Mouse (Mus musculus): Measurements from ENCODE around the gene Gsg1. TPM values are rescaled to one million over a fixed set of nuclear protein-coding genes. Genes with fewer than 3 reads are reported as not detected.

Gene Gsg1
- polyA plus RNA-seq, 1 experiment from 2014 or later, result 2.1 TPM

- no peak overlapping the region for H3K4me3 ChIP-seq (replicated peaks)
- no peak overlapping the region for H3K4me2 ChIP-seq (replicated peaks)
- H3K27me3 ChIP-seq, result no peaks in the 10 kb centered on the region
- H3K4me1 ChIP-seq, result no peaks in the 10 kb centered on the region
- H3K9ac ChIP-seq, result no peak overlapping the region
- no peak overlapping the region for H3K27ac ChIP-seq (replicated peaks)
- H3K36me3 ChIP-seq, result no peaks in the 10 kb centered on the region
- 94% methylated on average over 6 of the region's 6 CpGs for WGBS
- ATAC-seq (ENCODE audit: insufficient number of reproducible peaks, low FRiP score, low TSS enrichment, low read depth), result no peak
- H3K9me3 ChIP-seq (replicated peaks), result no peaks in the 10 kb centered on the region
These were observed 6.3 kb upstream of the Gsg1 start for GRCm38 (mm10) chr6:135260435-135260834.

- Histone ChIP-seq H3K27me3 (no peaks in the 10 kb centered on the region), H3K27ac (replicated peaks) (peak overlapping the region; percentile 86), H3K4me2 (replicated peaks) (peak overlapping the region; percentile 40), H3K9ac (no peak overlapping the region), H3K4me1 (peaks cover 35% of the 10 kb centered on the region), H3K9me3 (replicated peaks) (no peaks in the 10 kb centered on the region), H3K4me3 (replicated peaks) (peak overlapping the region; percentile 16; the same call in 1 of the 2 replicates), H3K36me3 (no peaks in the 10 kb centered on the region)
- WGBS, result 6% methylated on average over 16 of the region's 16 CpGs
- ATAC-seq (ENCODE audit: insufficient number of reproducible peaks, low FRiP score, low TSS enrichment, low read depth), result peak; percentile 69; the same call in 1 of the 2 replicates
These were observed 1.4 kb downstream of the Gsg1 start for GRCm38 (mm10) chr6:135252728-135253077.

- peak; percentile 8; the same call in 1 of the 2 replicates for ATAC-seq (ENCODE audit: insufficient number of reproducible peaks, low FRiP score, low TSS enrichment, low read depth)
- Histone ChIP-seq H3K27me3 (no peaks in the 10 kb centered on the region), H3K4me1 (peaks cover 35% of the 10 kb centered on the region), H3K9ac (no peak overlapping the region), H3K4me2 (replicated peaks) (peak overlapping the region; percentile 40), H3K9me3 (replicated peaks) (no peaks in the 10 kb centered on the region), H3K4me3 (replicated peaks) (peak overlapping the region; percentile 16; the same call in 1 of the 2 replicates), H3K27ac (replicated peaks) (peak overlapping the region; percentile 86), H3K36me3 (no peaks in the 10 kb centered on the region)
- WGBS, result 44% methylated on average over 24 of the region's 24 CpGs
These were observed 2.1 kb downstream of the Gsg1 start for GRCm38 (mm10) chr6:135251849-135252727.

- 54% methylated on average over 19 of the region's 19 CpGs for WGBS
- H3K9ac ChIP-seq, result no peak overlapping the region
- H3K9me3 ChIP-seq (replicated peaks), result no peaks in the 10 kb centered on the region
- ATAC-seq (ENCODE audit: insufficient number of reproducible peaks, low FRiP score, low TSS enrichment, low read depth), result no peak
- peak overlapping the region; percentile 86 for H3K27ac ChIP-seq (replicated peaks)
- H3K4me3 ChIP-seq (replicated peaks), result no peak overlapping the region
- no peaks in the 10 kb centered on the region for H3K27me3 ChIP-seq
- no peak overlapping the region for H3K4me2 ChIP-seq (replicated peaks)
- peaks cover 35% of the 10 kb centered on the region for H3K4me1 ChIP-seq
- H3K36me3 ChIP-seq, result no peaks in the 10 kb centered on the region
These were observed 3.0 kb downstream of the Gsg1 start for GRCm38 (mm10) chr6:135250926-135251699.

- H3K9me3 ChIP-seq (replicated peaks), result no peaks in the 10 kb centered on the region
- H3K36me3 ChIP-seq, result no peaks in the 10 kb centered on the region
- ATAC-seq (ENCODE audit: insufficient number of reproducible peaks, low FRiP score, low TSS enrichment, low read depth), result peak; percentile 86
- no peak overlapping the region for H3K4me3 ChIP-seq (replicated peaks)
- H3K27ac ChIP-seq (replicated peaks), result peak overlapping the region; percentile 86
- H3K27me3 ChIP-seq, result no peaks in the 10 kb centered on the region
- peaks cover 35% of the 10 kb centered on the region for H3K4me1 ChIP-seq
- WGBS, result 9% methylated on average over 19 of the region's 19 CpGs
- H3K9ac ChIP-seq, result no peak overlapping the region
- H3K4me2 ChIP-seq (replicated peaks), result peak overlapping the region; percentile 39
These were observed 4.2 kb downstream of the Gsg1 start for GRCm38 (mm10) chr6:135249846-135250531.

- Histone ChIP-seq H3K36me3 (no peaks in the 10 kb centered on the region), H3K27ac (replicated peaks) (no peak overlapping the region), H3K9me3 (replicated peaks) (no peaks in the 10 kb centered on the region), H3K27me3 (no peaks in the 10 kb centered on the region), H3K4me2 (replicated peaks) (no peak overlapping the region), H3K4me1 (peaks cover 30% of the 10 kb centered on the region), H3K4me3 (replicated peaks) (no peak overlapping the region), H3K9ac (no peak overlapping the region)
- ATAC-seq (ENCODE audit: insufficient number of reproducible peaks, low FRiP score, low TSS enrichment, low read depth), result no peak
- WGBS, result 56% methylated on average over 6 of the region's 6 CpGs
These were observed 6.3 kb downstream of the Gsg1 start for GRCm38 (mm10) chr6:135247861-135248260.

GRCm38 (mm10) chr6:135245586-135245985, 8.6 kb downstream of the Gsg1 start:
- no peak overlapping the region for H3K4me3 ChIP-seq (replicated peaks)
- H3K4me2 ChIP-seq (replicated peaks), result no peak overlapping the region
- no peak overlapping the region for H3K27ac ChIP-seq (replicated peaks)
- no peaks in the 10 kb centered on the region for H3K36me3 ChIP-seq
- WGBS, result 64% methylated on average over 8 of the region's 8 CpGs
- no peak for ATAC-seq (ENCODE audit: insufficient number of reproducible peaks, low FRiP score, low TSS enrichment, low read depth)
- H3K9ac ChIP-seq, result no peak overlapping the region
- H3K9me3 ChIP-seq (replicated peaks), result no peaks in the 10 kb centered on the region
- peaks cover 8% of the 10 kb centered on the region for H3K4me1 ChIP-seq
- no peaks in the 10 kb centered on the region for H3K27me3 ChIP-seq

- H3K27me3 ChIP-seq, result no peaks in the 10 kb centered on the region
- ATAC-seq (ENCODE audit: insufficient number of reproducible peaks, low FRiP score, low TSS enrichment, low read depth), result no peak
- H3K9me3 ChIP-seq (replicated peaks), result no peaks in the 10 kb centered on the region
- H3K4me1 ChIP-seq, result no peaks in the 10 kb centered on the region; the same call in 1 of the 2 replicates
- no peak overlapping the region for H3K4me2 ChIP-seq (replicated peaks)
- H3K9ac ChIP-seq, result no peak overlapping the region
- WGBS, result 93% methylated on average over 8 of the region's 8 CpGs
- peaks cover 6% of the 10 kb centered on the region; the same call in 1 of the 2 replicates for H3K36me3 ChIP-seq
- H3K4me3 ChIP-seq (replicated peaks), result no peak overlapping the region
- no peak overlapping the region for H3K27ac ChIP-seq (replicated peaks)
These were observed 13.8 kb downstream of the Gsg1 start for GRCm38 (mm10) chr6:135240361-135240760.

- H3K27me3 ChIP-seq, result no peaks in the 10 kb centered on the region
- H3K4me2 ChIP-seq (replicated peaks), result no peak overlapping the region
- peaks cover 20% of the 10 kb centered on the region for H3K36me3 ChIP-seq
- no peaks in the 10 kb centered on the region for H3K9me3 ChIP-seq (replicated peaks)
- no peaks in the 10 kb centered on the region; the same call in 1 of the 2 replicates for H3K4me1 ChIP-seq
- ATAC-seq (ENCODE audit: insufficient number of reproducible peaks, low FRiP score, low TSS enrichment, low read depth), result no peak
- H3K27ac ChIP-seq (replicated peaks), result no peak overlapping the region
- H3K9ac ChIP-seq, result no peak overlapping the region
- H3K4me3 ChIP-seq (replicated peaks), result no peak overlapping the region
- 39% methylated on average over 4 of the region's 4 CpGs for WGBS
These were observed 15.9 kb downstream of the Gsg1 start for GRCm38 (mm10) chr6:135238211-135238610.

- ATAC-seq (ENCODE audit: insufficient number of reproducible peaks, low FRiP score, low TSS enrichment, low read depth), result no peak
- Histone ChIP-seq H3K4me2 (replicated peaks) (no peak overlapping the region), H3K9me3 (replicated peaks) (no peaks in the 10 kb centered on the region), H3K9ac (no peak overlapping the region), H3K4me1 (no peaks in the 10 kb centered on the region; the same call in 1 of the 2 replicates), H3K27ac (replicated peaks) (no peak overlapping the region), H3K36me3 (peaks cover 28% of the 10 kb centered on the region), H3K4me3 (replicated peaks) (no peak overlapping the region), H3K27me3 (no peaks in the 10 kb centered on the region)
- 79% methylated on average over 14 of the region's 14 CpGs for WGBS
These were observed 16.8 kb downstream of the Gsg1 start for GRCm38 (mm10) chr6:135237326-135237725.

- peaks cover 32% of the 10 kb centered on the region for H3K36me3 ChIP-seq
- no peak overlapping the region for H3K9ac ChIP-seq
- no peak overlapping the region for H3K27ac ChIP-seq (replicated peaks)
- H3K4me3 ChIP-seq (replicated peaks), result no peak overlapping the region
- H3K9me3 ChIP-seq (replicated peaks), result no peaks in the 10 kb centered on the region
- 87% methylated on average over 3 of the region's 3 CpGs for WGBS
- H3K4me2 ChIP-seq (replicated peaks), result no peak overlapping the region
- no peaks in the 10 kb centered on the region; the same call in 1 of the 2 replicates for H3K4me1 ChIP-seq
- no peaks in the 10 kb centered on the region for H3K27me3 ChIP-seq
- ATAC-seq (ENCODE audit: insufficient number of reproducible peaks, low FRiP score, low TSS enrichment, low read depth), result no peak
These were observed 17.6 kb downstream of the Gsg1 start for GRCm38 (mm10) chr6:135236576-135236975.
